Mouse (Mus musculus): ENCODE data around the gene Sar1b. TPM values are rescaled to one million over a fixed set of nuclear protein-coding genes. Genes with fewer than 3 reads are reported as not detected.
A peak's percentile ranks its signal among the peaks of the same experiment; 100 is the strongest.

Sar1b gene
- total RNA-seq, 2 experiments from 2014 or later = 95.8 to 109 TPM

- intact Hi-C loops (cut with DNase I) = no loop called here
- no peak for DNase-seq
Measured at GRCm38 (mm10) chr11:51822736-51823135, 59.2 kb downstream of the Sar1b start.

- no peak for DNase-seq
- intact Hi-C loops (cut with DNase I) = no loop called here
Measured at GRCm38 (mm10) chr11:51823271-51823670, 59.8 kb downstream of the Sar1b start.

GRCm38 (mm10) chr11:51823963-51824753, 60.7 kb downstream of the Sar1b start:
- intact Hi-C loops (cut with DNase I) = no loop called here
- peak; percentile 60 to 70 for DNase-seq

GRCm38 (mm10) chr11:51824867-51825424, 61.5 kb downstream of the Sar1b start:
- no peak for DNase-seq
- intact Hi-C loops (cut with DNase I) = no loop called here

- intact Hi-C loops (cut with DNase I) = no loop called here
- DNase-seq = no peak
Measured at GRCm38 (mm10) chr11:51831962-51832909, 68.7 kb downstream of the Sar1b start.

- intact Hi-C loops (cut with DNase I) = no loop called here
- no peak for DNase-seq
Measured at GRCm38 (mm10) chr11:51832992-51833391, 69.5 kb downstream of the Sar1b start.

- DNase-seq = no peak
- intact Hi-C loops (cut with DNase I) = no loop called here
Measured at GRCm38 (mm10) chr11:51833393-51834066, 70.0 kb downstream of the Sar1b start.

- intact Hi-C loops (cut with DNase I) = no loop called here
- no peak for DNase-seq
Measured at GRCm38 (mm10) chr11:51834067-51834411, 70.6 kb downstream of the Sar1b start.

- intact Hi-C loops (cut with DNase I) = no loop called here
- no peak for DNase-seq
Measured at GRCm38 (mm10) chr11:51835598-51835997, 72.1 kb downstream of the Sar1b start.

GRCm38 (mm10) chr11:51836506-51836905, 73.0 kb downstream of the Sar1b start:
- no peak for DNase-seq
- intact Hi-C loops (cut with DNase I) = no loop called here

GRCm38 (mm10) chr11:51837164-51838153, 74.0 kb downstream of the Sar1b start:
- intact Hi-C loops (cut with DNase I) = no loop called here
- peak; percentile 34 to 48 for DNase-seq

GRCm38 (mm10) chr11:51839106-51839505, 75.6 kb downstream of the Sar1b start:
- no peak for DNase-seq
- intact Hi-C loops (cut with DNase I) = no loop called here

GRCm38 (mm10) chr11:51839973-51840372, 76.5 kb downstream of the Sar1b start:
- no peak for DNase-seq
- intact Hi-C loops (cut with DNase I) = no loop called here

- intact Hi-C loops (cut with DNase I) = no loop called here
- DNase-seq = no peak
Measured at GRCm38 (mm10) chr11:51840657-51841056, 77.2 kb downstream of the Sar1b start.

GRCm38 (mm10) chr11:51841149-51841548, 77.7 kb downstream of the Sar1b start:
- no peak for DNase-seq
- intact Hi-C loops (cut with DNase I) = no loop called here

All from heart, postnatal 14 days (tissue).